Mouse (Mus musculus) intestine, embryonic 14.5 days (tissue): ENCODE data around the gene Gpx8. TPM values are rescaled to one million over a fixed set of nuclear protein-coding genes. Genes with fewer than 3 reads are reported as not detected.

Experiments used
- microRNA counts: library from miRNA; unstranded; fragments of <30 nt; microRNA quantifications from one replicate; lab custom pipeline; 2016
- microRNA-seq: library from miRNA; unstranded; fragments of <30 nt; microRNA quantifications from one replicate; pipeline ENCODE4, GENCODE M21; 2016
- polyA plus RNA-seq: library from polyadenylated mRNA; unstranded; fragments of >200 nt; fragmentation: Nextera tagmentation; extraction: Ambion mirVana; gene quantifications from 2 replicates; pipeline ENCODE4 v1.2.1, GENCODE M21; 2014

Gene Gpx8
- polyA plus RNA-seq, 1 experiment from 2014 or later: 127 TPM

MicroRNAs encoded within 50 kb of the gene (microRNA counts, 519-probe panel; counts per million panel counts)
- microRNA mmu-miR-449a (lab: Ali Mortazavi, UCI): not detected
- not detected for microRNA mmu-miR-449b (lab: Ali Mortazavi, UCI)
- not detected for microRNA mmu-miR-449c (lab: Ali Mortazavi, UCI)

Small RNAs within 50 kb of the gene (microRNA-seq; reads per million reads assigned to microRNA genes)
- gene Mir449a: 45.7 reads per million, percentile 53 among the genes with 10 or more reads in this experiment
- 0.25 reads per million for gene Mir449b
- gene Mir449c: 0.25 reads per million

Other genes starting within 250 kb of the Gpx8 start
- gene Plpp1, start 245.6 kb downstream of the Gpx8 start, polyA plus RNA-seq: 77.6 and 83.4 TPM in 2 replicates
- 64.5 and 79.1 TPM in 2 replicates for gene Mtrex, start 119.0 kb downstream of the Gpx8 start, polyA plus RNA-seq
- 15.6 and 19.2 TPM in 2 replicates for gene Dhx29, start 119.0 kb downstream of the Gpx8 start, polyA plus RNA-seq
- 0.19 and 0.24 TPM in 2 replicates for gene Ccno, start 58.6 kb downstream of the Gpx8 start, polyA plus RNA-seq
- 0.07 TPM in 1 of 2 replicates, not detected in the other for gene Mcidas, start 52.6 kb downstream of the Gpx8 start, polyA plus RNA-seq
- not detected in 2 replicates for gene Cdc20b, start 11.3 kb downstream of the Gpx8 start, polyA plus RNA-seq
- 0.62 and 0.77 TPM in 2 replicates for gene Gzma, start 54.6 kb upstream of the Gpx8 start, polyA plus RNA-seq
- 3.7 and 4.4 TPM in 2 replicates for gene Esm1, start 163.2 kb upstream of the Gpx8 start, polyA plus RNA-seq
- gene Gzmk, start 179.5 kb upstream of the Gpx8 start, polyA plus RNA-seq: 0.13 TPM in 1 of 2 replicates, not detected in the other
- gene BC067074, start 246.7 kb upstream of the Gpx8 start, polyA plus RNA-seq: 4.2 and 4.9 TPM in 2 replicates